Mouse (Mus musculus): ENCODE measurements around the gene Kmo. TPM values are rescaled to one million over a fixed set of nuclear protein-coding genes. Genes with fewer than 3 reads are reported as not detected.

Gene Kmo
- total RNA-seq, 4 experiments from 2014 or later, result 0.20 to 0.70 TPM; not detected in 2

DNA sequence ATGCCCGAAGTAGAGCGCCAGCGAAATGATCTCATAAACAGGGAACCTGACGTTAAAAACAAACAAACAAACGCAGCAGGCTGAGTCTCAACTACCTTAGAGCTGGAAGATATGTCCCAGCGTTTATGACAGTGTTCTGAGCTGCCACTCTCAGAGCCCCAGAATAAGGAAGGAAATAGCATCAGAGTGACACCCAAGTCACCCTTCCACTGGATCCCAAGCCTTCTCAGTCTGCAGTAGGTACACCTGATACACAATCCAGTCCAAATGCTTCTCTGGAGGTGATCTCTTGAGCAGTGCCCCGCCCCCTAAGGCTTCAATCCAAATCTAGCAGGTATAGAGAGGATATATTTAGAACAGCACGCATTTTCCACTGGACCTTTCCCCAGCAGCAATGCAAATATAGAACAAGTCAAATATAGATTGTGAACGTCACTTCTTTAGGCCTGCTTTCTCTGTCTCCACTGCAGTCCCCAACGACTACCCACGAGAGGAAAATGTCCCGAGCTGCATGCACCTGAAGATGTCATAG lies 73.3 kb downstream of the Kmo start:
- DNase-seq (ENCODE audit: low spot score in 2 of 2), result no peak

DNA sequence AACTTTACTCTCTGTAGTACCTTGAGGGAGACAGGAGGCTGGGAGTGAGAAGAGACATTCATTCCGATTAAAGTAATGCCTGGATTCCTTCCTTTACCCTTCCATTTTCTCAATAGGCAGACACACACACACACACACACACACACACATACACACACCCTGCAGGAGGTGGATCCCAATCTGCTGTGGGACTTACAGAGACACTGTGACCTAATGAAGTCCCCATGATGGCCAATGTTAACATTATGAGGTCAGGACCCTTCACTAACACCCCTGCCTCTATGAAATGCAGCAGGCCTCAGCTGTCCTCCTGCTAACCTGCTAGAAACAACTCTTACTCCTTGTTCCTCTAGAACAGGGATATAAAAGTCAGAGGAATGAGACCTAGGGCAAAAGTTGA lies 78.1 kb downstream of the Kmo start, which contains the start of gene Wdr64:
Wdr64 (plus strand) TSS at position 301 of the 400 bp plus-strand sequence.
- no peak for DNase-seq (ENCODE audit: low spot score in 2 of 2)

GRCm38 (mm10) chr1:175699375-175699774 lies 79.2 kb downstream of the Kmo start:
- no peak for DNase-seq (ENCODE audit: low spot score in 2 of 2)

- DNase-seq (ENCODE audit: low spot score in 2 of 2), result no peak
Observed at GRCm38 (mm10) chr1:175699796-175700195, 79.6 kb downstream of the Kmo start.

DNA sequence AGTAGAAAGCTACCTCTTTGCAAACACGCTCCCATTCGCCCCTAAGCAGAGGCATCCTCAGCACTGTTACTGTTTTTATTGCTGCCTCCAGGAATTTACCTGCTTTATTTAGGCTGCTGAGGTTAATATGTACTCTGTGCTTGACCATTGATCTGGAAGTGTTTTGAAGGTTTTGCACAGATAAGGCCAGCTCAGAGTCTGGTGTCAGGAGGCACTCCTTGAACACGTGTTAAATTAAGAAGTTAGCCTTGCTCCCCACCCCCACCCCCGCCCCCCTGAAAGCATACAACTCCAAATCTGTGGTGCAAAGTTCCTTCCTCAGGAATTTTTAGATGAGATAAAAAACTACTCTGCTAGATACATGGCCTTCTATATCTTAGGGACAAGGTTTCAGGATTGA lies 81.0 kb downstream of the Kmo start:
- DNase-seq (ENCODE audit: low spot score in 2 of 2), result no peak

GRCm38 (mm10) chr1:175707599-175707998 lies 87.4 kb downstream of the Kmo start:
- no peak for DNase-seq (ENCODE audit: low spot score in 2 of 2)

DNA sequence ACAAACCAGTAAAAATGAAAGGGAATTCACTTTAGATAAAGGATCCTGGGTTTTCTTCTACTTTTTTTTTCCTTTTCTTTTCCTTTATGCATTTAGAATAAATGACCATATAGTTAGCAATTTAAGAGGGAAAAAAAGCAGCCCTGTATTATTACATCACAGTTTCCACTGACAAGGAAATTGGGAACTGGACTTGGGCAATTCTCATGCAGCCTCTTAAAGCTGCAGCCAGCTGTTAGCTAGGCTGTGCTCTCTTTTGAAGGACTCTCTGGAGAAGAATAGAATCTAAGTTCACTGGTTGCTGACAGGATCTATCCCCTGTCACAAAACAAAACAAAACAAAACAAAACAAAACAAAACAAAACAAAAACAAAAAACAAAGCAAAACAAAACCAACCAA lies 87.8 kb downstream of the Kmo start:
- no peak for DNase-seq (ENCODE audit: low spot score in 2 of 2)

Other genes with a start within 250 kb of the Kmo start
- 10 to 100 TPM; 74.8 to 84.7 (median 78.1) TPM for gene Rgs7, start 127.9 kb upstream of the Kmo start, total RNA-seq (2022)
- gene Fh1, start 5.3 kb downstream of the Kmo start, total RNA-seq (2022), result 10 to 100 TPM; 65.4 to 82.2 (median 76.7) TPM
- gene Opn3, start 72.4 kb downstream of the Kmo start, total RNA-seq (2022), result 1 to 10 TPM; 1.4 to 2.0 (median 1.5) TPM
- gene Chml, start 72.5 kb downstream of the Kmo start, total RNA-seq (2022), result 1 to 10 TPM; 4.2 to 5.8 (median 5.5) TPM
- gene Wdr64, start 78.2 kb downstream of the Kmo start, total RNA-seq (2022), result not detected

All from layer of hippocampus, adult 8-10 months (tissue).